Mouse (Mus musculus) B cell, adult 67 days (primary cell): Measurements from ENCODE around the gene Sox15. TPM values are rescaled to one million over a fixed set of nuclear protein-coding genes. Genes with fewer than 3 reads are reported as not detected.

Experiments used
- total RNA-seq, 2 experiments: library from RNA; stranded (reverse); gene quantifications; 4 replicates each; pipeline ENCODE4 v1.2.4; 2023

Gene Sox15
- total RNA-seq: under 1 TPM in 1 of 2 experiments, not detected in 1; 0.92 TPM

GRCm38 (mm10) chr11:69655264-69656064 lies at the start of gene Sox15:
Gene Sox15 (plus strand): TSS chr11:69655314.

GRCm38 (mm10) chr11:69605726-69606490 lies 49.2 kb upstream of the Sox15 start, which contains the start of gene Atp1b2:
Gene Atp1b2 (minus strand): TSS chr11:69605942.

GRCm38 (mm10) chr11:69617805-69618204 lies 37.3 kb upstream of the Sox15 start, which contains the start of gene Shbg:
Gene Shbg (minus strand): TSS chr11:69617905.

GRCm38 (mm10) chr11:69621571-69622268 lies 33.4 kb upstream of the Sox15 start, which contains the start of gene Sat2:
Gene Sat2 (plus strand): TSS chr11:69622024.

GRCm38 (mm10) chr11:69632284-69633089 lies 22.6 kb upstream of the Sox15 start, which contains the start of gene Fxr2:
Gene Fxr2 (plus strand): TSS chr11:69632990.

GRCm38 (mm10) chr11:69662213-69662966 lies 7.3 kb downstream of the Sox15 start, which contains the start of gene Mpdu1:
Gene Mpdu1 (minus strand): TSS chr11:69662642.

GRCm38 (mm10) chr11:69665961-69666664 lies 11.0 kb downstream of the Sox15 start, which contains the start of gene Cd68:
Gene Cd68 (minus strand): TSS chr11:69666153.

GRCm38 (mm10) chr11:69672211-69672706 lies 17.1 kb downstream of the Sox15 start, which contains the start of gene Eif4a1:
Gene Eif4a1 (minus strand): TSS chr11:69672423.

GRCm38 (mm10) chr11:69681314-69682208 lies 26.4 kb downstream of the Sox15 start, which contains the start of gene Senp3:
Gene Senp3 (minus strand): TSS chr11:69682084.

GRCm38 (mm10) chr11:69685526-69686148 lies 30.5 kb downstream of the Sox15 start, which contains the start of gene Tnfsf13:
Gene Tnfsf13 (minus strand): TSS chr11:69685784.

GRCm38 (mm10) chr11:69695361-69696181 lies 40.5 kb downstream of the Sox15 start, which contains the start of the genes Tnfsf12 and Tnfsfm13:
Gene Tnfsf12 (minus strand): TSS chr11:69695849.
Gene Tnfsfm13 (minus strand): TSS chr11:69696098.

Other genes with a start within 250 kb of the Sox15 start
- 100 to 1,000 TPM; 195 to 244 TPM for gene Kdm6b, start 241.6 kb upstream of the Sox15 start, total RNA-seq
- gene Dnah2, start 106.2 kb upstream of the Sox15 start, total RNA-seq: not detected
- gene Efnb3, start 95.1 kb upstream of the Sox15 start, total RNA-seq: under 1 TPM; 0.61 to 0.95 TPM
- gene Wrap53, start 75.1 kb upstream of the Sox15 start, total RNA-seq: 10 to 100 TPM; 13.8 to 15.2 TPM
- gene Trp53, start 75.0 kb upstream of the Sox15 start, total RNA-seq: 100 to 1,000 TPM; 143 TPM
- gene Atp1b2, start 49.4 kb upstream of the Sox15 start, total RNA-seq: under 1 TPM in 1 of 2 experiments, not detected in 1; 0.75 TPM
- not detected for gene Shbg, start 37.4 kb upstream of the Sox15 start, total RNA-seq
- not detected for gene Sat2, start 33.3 kb upstream of the Sox15 start, total RNA-seq
- 10 to 100 TPM; 88.3 to 96.6 TPM for gene Fxr2, start 22.3 kb upstream of the Sox15 start, total RNA-seq
- gene Mpdu1, start 7.3 kb downstream of the Sox15 start, total RNA-seq: 10 to 100 TPM; 60.2 to 64.5 TPM
- gene Cd68, start 10.8 kb downstream of the Sox15 start, total RNA-seq: 10 to 100 TPM in 1 of 2 experiments, 1 to 10 TPM in 1; 7.9 to 12.1 TPM
- gene Eif4a1, start 17.1 kb downstream of the Sox15 start, total RNA-seq: 100 to 1,000 TPM; 720 to 780 TPM
- gene Senp3, start 26.8 kb downstream of the Sox15 start, total RNA-seq: 100 to 1,000 TPM; 134 to 139 TPM
- gene Tnfsf13, start 30.5 kb downstream of the Sox15 start, total RNA-seq: not detected
- gene Tnfsf12, start 40.5 kb downstream of the Sox15 start, total RNA-seq: not detected
- gene Tnfsfm13, start 40.8 kb downstream of the Sox15 start, total RNA-seq: not detected
- 100 to 1,000 TPM; 254 to 255 TPM for gene Polr2a, start 103.3 kb downstream of the Sox15 start, total RNA-seq
- gene Slc35g3, start 106.7 kb downstream of the Sox15 start, total RNA-seq: not detected
- gene Zbtb4, start 110.6 kb downstream of the Sox15 start, total RNA-seq: 10 to 100 TPM; 61.0 to 64.9 TPM
- 10 to 100 TPM; 10.5 to 13.5 TPM for gene Chrnb1, start 140.6 kb downstream of the Sox15 start, total RNA-seq
- gene Fgf11, start 146.5 kb downstream of the Sox15 start, total RNA-seq: under 1 TPM in 1 of 2 experiments, not detected in 1; 0.44 TPM
- not detected for gene Tmem102, start 150.3 kb downstream of the Sox15 start, total RNA-seq
- not detected for gene Gm39566, start 160.0 kb downstream of the Sox15 start, total RNA-seq
- gene Spem2, start 163.2 kb downstream of the Sox15 start, total RNA-seq: not detected
- gene Spem1, start 166.9 kb downstream of the Sox15 start, total RNA-seq: not detected
- under 1 TPM; 0.12 to 0.41 TPM for gene Nlgn2, start 182.5 kb downstream of the Sox15 start, total RNA-seq
- 10 to 100 TPM; 27.0 to 38.9 TPM for gene Tmem256, start 183.2 kb downstream of the Sox15 start, total RNA-seq
- gene Plscr3, start 191.1 kb downstream of the Sox15 start, total RNA-seq: 10 to 100 TPM; 10.4 to 14.7 TPM
- not detected for gene Tnk1, start 203.4 kb downstream of the Sox15 start, total RNA-seq
- not detected for gene Tmem95, start 222.7 kb downstream of the Sox15 start, total RNA-seq
- gene Kctd11, start 226.1 kb downstream of the Sox15 start, total RNA-seq: 1 to 10 TPM; 2.7 to 3.2 TPM
- 100 to 1,000 TPM; 518 to 555 TPM for gene Acap1, start 240.2 kb downstream of the Sox15 start, total RNA-seq
- gene 2810408A11Rik, start 245.7 kb downstream of the Sox15 start, total RNA-seq: 1 to 10 TPM; 2.5 TPM
- 10 to 100 TPM; 76.0 to 83.3 TPM for gene Neurl4, start 245.8 kb downstream of the Sox15 start, total RNA-seq